Mouse (Mus musculus) cortical plate, adult 2 months (tissue): Measurements from ENCODE around the gene Mal.

Experiments used
- CTCF ChIP-seq: fragments of 200-500 bp; IDR thresholded peaks from 2 replicates; pipeline ENCODE4 v1.5.1; 2011; ENCODE audit warnings: mild to moderate bottlenecking, control low read depth, low read length; ENCODE audit not compliant: insufficient read depth; ENCODE audit errors: extremely low read depth
- POLR2A ChIP-seq: fragments of 200-500 bp; IDR thresholded peaks from 2 replicates; pipeline ENCODE4 v1.6.1; 2011; ENCODE audit warnings: mild to moderate bottlenecking, low read length, control low read depth; ENCODE audit not compliant: insufficient read depth; ENCODE audit errors: extremely low read depth

DNA sequence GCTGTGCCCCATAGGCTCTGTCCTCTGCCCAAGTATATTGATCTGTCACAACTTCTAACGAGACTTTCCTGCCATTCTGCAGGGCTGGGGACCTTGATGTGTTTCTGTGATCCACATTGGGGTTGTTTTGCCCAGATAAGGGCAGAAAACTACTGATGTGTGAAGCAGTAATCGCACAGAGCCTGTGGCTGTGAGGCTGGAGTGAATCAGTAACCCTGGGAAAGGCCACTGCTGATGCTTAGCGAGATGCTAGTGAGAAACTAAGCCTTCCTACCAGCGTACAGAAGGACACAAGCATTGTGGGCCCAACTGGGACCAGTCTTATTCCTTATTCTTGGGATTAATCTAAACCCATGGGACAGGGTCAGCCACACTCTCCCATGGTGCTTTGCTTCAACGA, 4.9 kb downstream of the Mal start:
- no peak for TF ChIP-seq POLR2A
- TF ChIP-seq CTCF: no peak
